9 mouse cellular contexts compared by ENCODE assay signal in genomic region chr3:121723968-121724524, GRCm38 (mm10). TPM values are rescaled to one million over a fixed set of nuclear protein-coding genes. Genes with fewer than 3 reads are reported as not detected.
A peak's percentile ranks its signal among the peaks of the same experiment; 100 is the strongest.
DNase-seq lines count a peak whose midpoint lies in the region; ATAC-seq lines count a peak whose summit lies in the region.
"Had no signal": no experiment of that assay in that cellular context is flagged by ENCODE, and none has a peak within 500 bp of the region (broad histone marks: within the 10 kb centered on the region; RNA-seq: fewer than 3 reads in every experiment).

No protein-coding gene starts in this region.

- no peaks in the 10 kb centered on the region for H3K9me3 ChIP-seq in kidney, embryonic 14.5 days (ENCODE audit: control insufficient read depth, low read length)
- H3K9me3 ChIP-seq in hindbrain, embryonic 11.5 days (ENCODE audit: control insufficient read depth, low read length), result no peaks in the 10 kb centered on the region
- no peaks in the 10 kb centered on the region for H3K9me3 ChIP-seq in midbrain, embryonic 14.5 days (ENCODE audit: control insufficient read depth, low read length)

- H3K27ac ChIP-seq in kidney, embryonic 14.5 days (ENCODE audit: low read depth, low read length), result no peak overlapping the region
- no peak overlapping the region for H3K27ac ChIP-seq in hindbrain, embryonic 11.5 days (ENCODE audit: low read depth, low read length)
- H3K27ac ChIP-seq in midbrain, embryonic 14.5 days (replicated peaks; ENCODE audit: low read depth, low read length), result 0 out of 2 replicates have a peak overlapping the region, but pooled peaks have one; percentile 45

- H3K4me3 ChIP-seq in kidney, embryonic 14.5 days (ENCODE audit: low read length), result peak overlapping the region; percentile 61
- H3K4me3 ChIP-seq in hindbrain, embryonic 11.5 days (ENCODE audit: low read depth, low read length), result peak overlapping the region; percentile 60
- H3K4me3 ChIP-seq in midbrain, embryonic 14.5 days (replicated peaks; ENCODE audit: low read depth, low read length), result peak overlapping the region; percentile 62

- no peak for ATAC-seq in kidney, embryonic 14.5 days (ENCODE audit: low FRiP score, low TSS enrichment)
- ATAC-seq in hindbrain, embryonic 11.5 days (ENCODE audit: low FRiP score), result no peak
- ATAC-seq in midbrain, embryonic 14.5 days (ENCODE audit: low FRiP score, low TSS enrichment), result no peak
- ATAC-seq in megakaryocyte progenitor cell, adult 5-6 weeks (replicated peaks; ENCODE audit: poor library complexity), result no peak

- no peaks in the 10 kb centered on the region; the same call in 1 of the 2 replicates for H3K27me3 ChIP-seq in kidney, embryonic 14.5 days (ENCODE audit: control insufficient read depth, insufficient read depth, low read length)
- H3K27me3 ChIP-seq in hindbrain, embryonic 11.5 days (ENCODE audit: control insufficient read depth, insufficient read depth, low read length), result peaks cover 9% of the 10 kb centered on the region
- H3K27me3 ChIP-seq in midbrain, embryonic 14.5 days (ENCODE audit: control insufficient read depth, insufficient read depth, low read length), result 0 out of 2 replicates have a peak, but pooled peaks cover 4% of the 10 kb centered on the region

- DNase-seq in kidney, postnatal 14 days, result no peak
- DNase-seq in ZHBTc4 (ENCODE audit: low read depth, low spot score), result peak; percentile 35
- DNase-seq in hindbrain, embryonic 11.5 days (ENCODE audit: low spot score), result no peak
- peak; percentile 70 for DNase-seq in midbrain, embryonic 14.5 days
- DNase-seq in urinary bladder, postnatal 14 days (ENCODE audit: low spot score), result no peak
- DNase-seq in thymus, postnatal 25 days, result no peak

- no peaks in the 10 kb centered on the region for H3K36me3 ChIP-seq in kidney, embryonic 14.5 days (ENCODE audit: control insufficient read depth, insufficient read depth, low read length)
- H3K36me3 ChIP-seq in hindbrain, embryonic 11.5 days (ENCODE audit: control insufficient read depth, insufficient read depth, low read length), result no peaks in the 10 kb centered on the region
- no peaks in the 10 kb centered on the region for H3K36me3 ChIP-seq in midbrain, embryonic 14.5 days (ENCODE audit: control insufficient read depth, insufficient read depth, low read length)

- peak overlapping the region; percentile 75 for H3K4me2 ChIP-seq in kidney, embryonic 14.5 days (replicated peaks; ENCODE audit: low read depth, low read length)
- H3K4me2 ChIP-seq in hindbrain, embryonic 11.5 days (replicated peaks; ENCODE audit: low read depth, low read length), result peak overlapping the region; percentile 91
- H3K4me2 ChIP-seq in midbrain, embryonic 14.5 days (ENCODE audit: low read length), result peak overlapping the region; percentile 87

- peaks cover 14% of the 10 kb centered on the region for H3K4me1 ChIP-seq in kidney, embryonic 14.5 days (ENCODE audit: control insufficient read depth, insufficient read depth, low read length)
- H3K4me1 ChIP-seq in hindbrain, embryonic 11.5 days (replicated peaks; ENCODE audit: control insufficient read depth, insufficient read depth, low read length), result peaks cover 3% of the 10 kb centered on the region; the same call in 1 of the 2 replicates
- H3K4me1 ChIP-seq in midbrain, embryonic 14.5 days (ENCODE audit: control insufficient read depth, insufficient read depth, low read length), result peaks cover 15% of the 10 kb centered on the region

- WGBS in kidney, embryonic 14.5 days, result 3% methylated on average over 20 of the region's 20 CpGs
- WGBS in hindbrain, embryonic 11.5 days, result 5% methylated on average over 20 of the region's 20 CpGs
- WGBS in midbrain, embryonic 14.5 days, result 7% methylated on average over 20 of the region's 20 CpGs

- H3K9ac ChIP-seq in kidney, embryonic 14.5 days (ENCODE audit: low read depth, low read length), result peak overlapping the region; percentile 62
- no peak overlapping the region; the same call in 1 of the 2 replicates for H3K9ac ChIP-seq in hindbrain, embryonic 11.5 days (ENCODE audit: low read depth, low read length)
- H3K9ac ChIP-seq in midbrain, embryonic 14.5 days (replicated peaks; ENCODE audit: low read length), result peak overlapping the region; percentile 65

RNA-seq across cellular contexts. Expression of gene F3, which starts 0.7 kb away (rescaled TPM):
- 16.6 and 19.3 TPM in 2 replicates for polyA plus RNA-seq in kidney, embryonic 14.5 days (2014; fragmentation: Nextera tagmentation; extraction: Ambion mirVana)
- 11.7 and 13.6 TPM in 2 replicates for polyA plus RNA-seq in hindbrain, embryonic 11.5 days (2014; fragmentation: Nextera tagmentation; extraction: Ambion mirVana)
- 6.9 and 7.2 TPM in 2 replicates for polyA plus RNA-seq in midbrain, embryonic 14.5 days (2014; fragmentation: Nextera tagmentation; extraction: Ambion mirVana)
- total RNA-seq in megakaryocyte progenitor cell, adult 5-6 weeks (2015), result 0.15 and 2.0 TPM in 2 replicates
- 0.71 and 2.5 TPM in 2 replicates for total RNA-seq in megakaryocyte progenitor cell, adult 5-6 weeks (2017)

RNA-seq across cellular contexts. Expression of gene 4930432M17Rik, which starts 53.5 kb away (rescaled TPM):
- polyA plus RNA-seq in kidney, embryonic 14.5 days (2014; fragmentation: Nextera tagmentation; extraction: Ambion mirVana), result not detected in 2 replicates
- polyA plus RNA-seq in hindbrain, embryonic 11.5 days (2014; fragmentation: Nextera tagmentation; extraction: Ambion mirVana), result not detected in 2 replicates
- not detected in 2 replicates for polyA plus RNA-seq in midbrain, embryonic 14.5 days (2014; fragmentation: Nextera tagmentation; extraction: Ambion mirVana)
- not detected in 2 replicates for total RNA-seq in megakaryocyte progenitor cell, adult 5-6 weeks (2015)
- total RNA-seq in megakaryocyte progenitor cell, adult 5-6 weeks (2017), result not detected in 2 replicates
- polyA plus RNA-seq: large intestine, adult 2 months had no signal

Comparison
In these comparisons a context has a peak if more than half of its experiments do, and no peak if none do; other contexts are left out.
1. DNase-seq: peak in ZHBTc4 (single experiment) and midbrain, embryonic 14.5 days (single experiment); none in kidney, postnatal 14 days (single experiment), hindbrain, embryonic 11.5 days (single experiment), urinary bladder, postnatal 14 days (single experiment) and thymus, postnatal 25 days (single experiment).
2. Peak in every context shown above with its lines, with median percentiles within 50 percentile points of each other: H3K4me2 ChIP-seq and H3K4me3 ChIP-seq.